Mouse (Mus musculus) heart, embryonic 12.5 days (tissue): ENCODE measurements around the gene Ago1. TPM values are rescaled to one million over a fixed set of nuclear protein-coding genes. Genes with fewer than 3 reads are reported as not detected.

ENCODE experiments used
- ATAC-seq: fragments of 200-750 bp; cut with Nextera tagmentation; 2 replicates; pipeline ENCODE4 v1.8.0; 2017; ENCODE audit warnings: moderate TSS enrichment, moderate library complexity; ENCODE audit not compliant: insufficient number of reproducible peaks, low FRiP score
- H3K27ac ChIP-seq: fragments of 300-500 bp; sonication (generic); 2 replicates; pipeline ENCODE4 v1.5.1; 2016; ENCODE audit warnings: mild to moderate bottlenecking, moderate library complexity; ENCODE audit not compliant: poor library complexity, severe bottlenecking
- H3K27me3 ChIP-seq: fragments of 300-500 bp; sonication (generic); replicated peaks from 2 replicates; pipeline ENCODE4 v1.6.1; 2016; ENCODE audit warnings: mild to moderate bottlenecking, moderate library complexity
- H3K36me3 ChIP-seq: fragments of 300-500 bp; sonication (generic); 2 replicates; pipeline ENCODE4 v1.6.1; 2016; ENCODE audit warnings: mild to moderate bottlenecking, moderate library complexity
- H3K4me1 ChIP-seq: fragments of 300-500 bp; sonication (generic); replicated peaks from 2 replicates; pipeline ENCODE4 v1.6.1; 2016; ENCODE audit warnings: mild to moderate bottlenecking
- H3K4me2 ChIP-seq: fragments of 300-500 bp; sonication (generic); 2 replicates; pipeline ENCODE4 v1.6.1; 2016; ENCODE audit warnings: mild to moderate bottlenecking, moderate library complexity
- H3K4me3 ChIP-seq: fragments of 300-500 bp; sonication (generic); 2 replicates; pipeline ENCODE4 v1.5.1; 2016; ENCODE audit warnings: mild to moderate bottlenecking
- H3K9ac ChIP-seq: fragments of 300-500 bp; sonication (generic); 2 replicates; pipeline ENCODE4 v1.6.1; 2016; ENCODE audit warnings: mild to moderate bottlenecking, moderate library complexity
- H3K9me3 ChIP-seq: fragments of 300-500 bp; sonication (generic); replicated peaks from 2 replicates; pipeline ENCODE4 v1.6.1; 2016; ENCODE audit warnings: mild to moderate bottlenecking, moderate library complexity
- WGBS: fragments of 180-500 bp; shearing (Covaris S2); methylation state at CpG from one replicate; pipeline ENCODE4 v1.1.7; 2016; 5-methylcytosine and 5-hydroxymethylcytosine counted together
- polyA plus RNA-seq: library from polyadenylated mRNA; unstranded; fragments of >200 nt; fragmentation: Nextera tagmentation; extraction: Ambion mirVana; gene quantifications from 2 replicates; pipeline ENCODE4 v1.2.1, GENCODE M21; 2016

The Ago1 gene
- polyA plus RNA-seq, 1 experiment from 2014 or later = 2.5 TPM

- H3K4me1 ChIP-seq = peaks cover 2% of the 10 kb centered on the region
- no peaks in the 10 kb centered on the region for H3K9me3 ChIP-seq
- WGBS = 23% methylated on average over 3 of the region's 3 CpGs
- peaks cover 63% of the 10 kb centered on the region for H3K36me3 ChIP-seq
- no peak overlapping the region for H3K27ac ChIP-seq
- no peaks in the 10 kb centered on the region for H3K27me3 ChIP-seq
- ATAC-seq = no peak
- no peak overlapping the region for H3K4me2 ChIP-seq
- H3K4me3 ChIP-seq = no peak overlapping the region
- H3K9ac ChIP-seq = no peak overlapping the region
These were observed 23.9 kb downstream of the Ago1 start for GRCm38 (mm10) chr4:126444528-126444927.

- no peak for ATAC-seq
- peaks cover 43% of the 10 kb centered on the region for H3K36me3 ChIP-seq
- H3K27ac ChIP-seq = no peak overlapping the region
- H3K9ac ChIP-seq = no peak overlapping the region
- no peaks in the 10 kb centered on the region for H3K27me3 ChIP-seq
- 85% methylated on average over 5 of the region's 5 CpGs for WGBS
- H3K4me1 ChIP-seq = peaks cover 8% of the 10 kb centered on the region; the same call in 1 of the 2 replicates
- H3K9me3 ChIP-seq = no peaks in the 10 kb centered on the region
- H3K4me3 ChIP-seq = no peak overlapping the region
- H3K4me2 ChIP-seq = no peak overlapping the region
These were observed 30.1 kb downstream of the Ago1 start for GRCm38 (mm10) chr4:126438261-126438660.

- Histone ChIP-seq H3K27ac (no peak overlapping the region), H3K4me2 (no peak overlapping the region), H3K4me3 (no peak overlapping the region), H3K27me3 (no peaks in the 10 kb centered on the region), H3K9me3 (no peaks in the 10 kb centered on the region), H3K9ac (no peak overlapping the region), H3K36me3 (peaks cover 27% of the 10 kb centered on the region), H3K4me1 (peaks cover 8% of the 10 kb centered on the region; the same call in 1 of the 2 replicates)
- no peak for ATAC-seq
- 19% methylated on average over 2 of the region's 2 CpGs for WGBS
These were observed 32.1 kb downstream of the Ago1 start for GRCm38 (mm10) chr4:126436268-126436667.

GRCm38 (mm10) chr4:126434094-126434493 lies 34.3 kb downstream of the Ago1 start:
- no peaks in the 10 kb centered on the region for H3K9me3 ChIP-seq
- H3K9ac ChIP-seq = no peak overlapping the region
- no peak overlapping the region for H3K27ac ChIP-seq
- peaks cover 8% of the 10 kb centered on the region; the same call in 1 of the 2 replicates for H3K4me1 ChIP-seq
- H3K4me3 ChIP-seq = no peak overlapping the region
- WGBS = 95% methylated on average over 2 of the region's 2 CpGs
- no peak for ATAC-seq
- no peaks in the 10 kb centered on the region for H3K27me3 ChIP-seq
- H3K36me3 ChIP-seq = peaks cover 8% of the 10 kb centered on the region
- no peak overlapping the region for H3K4me2 ChIP-seq

GRCm38 (mm10) chr4:126433175-126433574 lies 35.2 kb downstream of the Ago1 start:
- H3K4me3 ChIP-seq = no peak overlapping the region
- H3K27ac ChIP-seq = no peak overlapping the region
- H3K36me3 ChIP-seq = no peaks in the 10 kb centered on the region; the same call in 1 of the 2 replicates
- no peaks in the 10 kb centered on the region for H3K9me3 ChIP-seq
- H3K9ac ChIP-seq = no peak overlapping the region
- H3K4me2 ChIP-seq = no peak overlapping the region
- H3K27me3 ChIP-seq = no peaks in the 10 kb centered on the region
- 81% methylated on average over 4 of the region's 4 CpGs for WGBS
- ATAC-seq = no peak
- peaks cover 13% of the 10 kb centered on the region for H3K4me1 ChIP-seq

- Histone ChIP-seq H3K36me3 (no peaks in the 10 kb centered on the region; the same call in 1 of the 2 replicates), H3K9ac (no peak overlapping the region), H3K4me2 (no peak overlapping the region), H3K4me1 (peaks cover 12% of the 10 kb centered on the region), H3K4me3 (no peak overlapping the region), H3K27me3 (no peaks in the 10 kb centered on the region), H3K27ac (no peak overlapping the region), H3K9me3 (no peaks in the 10 kb centered on the region)
- WGBS = 82% methylated on average over 4 of the region's 4 CpGs
- no peak for ATAC-seq
These were observed 36.6 kb downstream of the Ago1 start for GRCm38 (mm10) chr4:126431746-126432145.

GRCm38 (mm10) chr4:126429347-126430079 lies 38.9 kb downstream of the Ago1 start, which contains the start of gene Ago3:
Ago3 (minus strand) TSS chr4:126429556.
- WGBS = under 1% methylated on average over 65 of the region's 65 CpGs
- peak within 1 kb of the TSS; percentile 79 for H3K27ac ChIP-seq
- H3K9me3 ChIP-seq = no peaks in the 10 kb centered on the region
- H3K9ac ChIP-seq = peak within 1 kb of the TSS; percentile 87
- no peaks in the 10 kb centered on the region for H3K27me3 ChIP-seq
- peak; percentile 96 for ATAC-seq
- H3K4me3 ChIP-seq = peak within 1 kb of the TSS; percentile 86
- peak within 1 kb of the TSS; percentile 82 for H3K4me2 ChIP-seq
- no peaks in the 10 kb centered on the region for H3K36me3 ChIP-seq
- peaks cover 5% of the 10 kb centered on the region for H3K4me1 ChIP-seq

GRCm38 (mm10) chr4:126428682-126429346 lies 39.6 kb downstream of the Ago1 start:
- Histone ChIP-seq H3K9ac (peak overlapping the region; percentile 87), H3K27ac (peak overlapping the region; percentile 79), H3K27me3 (no peaks in the 10 kb centered on the region), H3K4me1 (peaks cover 5% of the 10 kb centered on the region), H3K36me3 (no peaks in the 10 kb centered on the region), H3K4me2 (peak overlapping the region; percentile 82), H3K4me3 (peak overlapping the region; percentile 86), H3K9me3 (no peaks in the 10 kb centered on the region)
- 2% methylated on average over 24 of the region's 24 CpGs for WGBS
- ATAC-seq = peak; percentile 63

- Histone ChIP-seq H3K4me3 (no peak overlapping the region), H3K4me2 (no peak overlapping the region), H3K36me3 (no peaks in the 10 kb centered on the region), H3K4me1 (peaks cover 5% of the 10 kb centered on the region), H3K27ac (no peak overlapping the region), H3K9ac (no peak overlapping the region), H3K27me3 (no peaks in the 10 kb centered on the region), H3K9me3 (no peaks in the 10 kb centered on the region)
- ATAC-seq = no peak
- 86% methylated on average over 2 of the region's 2 CpGs for WGBS
These were observed 44.5 kb downstream of the Ago1 start for GRCm38 (mm10) chr4:126423866-126424265.

- Histone ChIP-seq H3K9me3 (no peaks in the 10 kb centered on the region), H3K36me3 (0 out of 2 replicates have a peak, but pooled peaks cover 2% of the 10 kb centered on the region), H3K9ac (no peak overlapping the region), H3K4me2 (no peak overlapping the region), H3K4me1 (no peaks in the 10 kb centered on the region), H3K27ac (no peak overlapping the region), H3K27me3 (no peaks in the 10 kb centered on the region), H3K4me3 (no peak overlapping the region)
- ATAC-seq = no peak
These were observed 52.7 kb downstream of the Ago1 start for GRCm38 (mm10) chr4:126415707-126416106.

GRCm38 (mm10) chr4:126412526-126412925 lies 55.9 kb downstream of the Ago1 start:
- Histone ChIP-seq H3K9me3 (no peaks in the 10 kb centered on the region), H3K27ac (no peak overlapping the region), H3K27me3 (no peaks in the 10 kb centered on the region), H3K36me3 (0 out of 2 replicates have a peak, but pooled peaks cover 3% of the 10 kb centered on the region), H3K4me3 (no peak overlapping the region), H3K4me2 (no peak overlapping the region), H3K4me1 (no peaks in the 10 kb centered on the region), H3K9ac (no peak overlapping the region)
- 91% methylated on average over 3 of the region's 3 CpGs for WGBS
- ATAC-seq = no peak
